Mouse (Mus musculus) midbrain, embryonic 13.5 days (tissue): ENCODE measurements around the gene Gas2. TPM values are rescaled to one million over a fixed set of nuclear protein-coding genes. Genes with fewer than 3 reads are reported as not detected.

ENCODE experiments used
- ATAC-seq: fragments of 200-750 bp; cut with Nextera tagmentation; 2 replicates; pipeline ENCODE4 v1.8.0; 2017; ENCODE audit warnings: mild to moderate bottlenecking, moderate TSS enrichment, moderate library complexity
- H3K27ac ChIP-seq: fragments of 300-500 bp; sonication (generic); 2 replicates; pipeline ENCODE4 v1.5.1; 2015; ENCODE audit warnings: inconsistent platforms, mild to moderate bottlenecking, moderate library complexity
- H3K27me3 ChIP-seq: fragments of 300-500 bp; sonication (generic); 2 replicates; pipeline ENCODE4 v1.6.1; 2015; ENCODE audit warnings: mild to moderate bottlenecking, inconsistent platforms
- H3K36me3 ChIP-seq: fragments of 300-500 bp; sonication (generic); 2 replicates; pipeline ENCODE4 v1.6.1; 2015; ENCODE audit warnings: mild to moderate bottlenecking, inconsistent platforms
- H3K4me1 ChIP-seq: fragments of 300-500 bp; sonication (generic); replicated peaks from 2 replicates; pipeline ENCODE4 v1.6.1; 2015; ENCODE audit warnings: inconsistent platforms
- H3K4me2 ChIP-seq: fragments of 300-500 bp; sonication (generic); replicated peaks from 2 replicates; pipeline ENCODE4 v1.6.1; 2015; ENCODE audit warnings: moderate library complexity, mild to moderate bottlenecking, inconsistent platforms
- H3K4me3 ChIP-seq: fragments of 300-500 bp; sonication (generic); replicated peaks from 2 replicates; pipeline ENCODE4 v1.5.1; 2015; ENCODE audit warnings: mild to moderate bottlenecking, inconsistent platforms
- H3K9ac ChIP-seq: fragments of 300-500 bp; sonication (generic); replicated peaks from 2 replicates; pipeline ENCODE4 v1.6.1; 2015; ENCODE audit warnings: mild to moderate bottlenecking, inconsistent platforms
- H3K9me3 ChIP-seq: fragments of 300-500 bp; sonication (generic); 2 replicates; pipeline ENCODE4 v1.6.1; 2016; ENCODE audit warnings: mild to moderate bottlenecking, inconsistent platforms
- WGBS: fragments of 180-500 bp; shearing (Covaris S2); methylation state at CpG from one replicate; pipeline ENCODE4 v1.1.7; 2015; 5-methylcytosine and 5-hydroxymethylcytosine counted together
- polyA plus RNA-seq: library from polyadenylated mRNA; unstranded; fragments of >200 nt; fragmentation: Nextera tagmentation; extraction: Ambion mirVana; gene quantifications from 2 replicates; pipeline ENCODE4 v1.2.1, GENCODE M21; 2015

Gene Gas2
- polyA plus RNA-seq, 1 experiment from 2014 or later: 16.3 TPM

DNA sequence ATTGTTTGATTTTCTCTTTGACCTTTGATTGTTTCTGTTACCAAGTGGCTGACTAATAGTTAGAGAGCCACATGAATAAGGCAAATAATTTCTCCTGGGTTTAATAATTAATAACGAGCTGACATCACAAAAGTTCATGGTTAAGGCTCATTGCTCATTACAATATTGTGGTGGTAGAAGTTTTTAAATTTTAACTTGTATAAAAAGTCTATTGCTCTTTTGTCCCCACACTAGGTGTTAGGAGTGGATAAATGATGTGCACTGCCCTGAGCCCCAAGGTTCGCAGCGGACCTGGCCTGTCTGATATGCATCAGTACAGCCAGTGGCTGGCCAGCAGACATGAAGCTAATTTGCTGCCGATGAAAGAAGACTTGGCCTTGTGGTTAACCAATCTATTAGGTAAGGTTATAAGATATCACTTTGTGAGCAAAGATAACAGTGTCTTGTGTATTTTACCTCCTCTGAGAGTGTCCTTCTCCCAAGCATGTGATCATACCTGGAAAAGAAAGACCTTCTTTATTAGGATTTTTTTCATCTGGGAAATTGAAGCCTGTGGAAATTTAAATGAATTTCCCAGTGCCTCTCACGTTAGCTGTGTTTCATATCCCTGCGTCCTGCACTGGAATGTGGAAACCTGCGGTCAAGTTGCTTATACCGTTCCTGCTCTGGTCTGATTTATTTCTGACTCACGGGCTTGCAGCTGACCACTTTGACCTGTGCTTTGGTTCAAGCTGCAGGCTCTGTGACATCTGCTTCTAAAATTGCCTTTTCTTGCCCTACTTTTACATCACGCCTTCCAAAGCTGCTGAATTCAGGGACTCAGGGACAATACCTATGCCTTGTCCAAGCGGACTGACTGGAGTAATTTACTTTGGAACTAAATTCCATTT lies 26.1 kb downstream of the Gas2 start:
- no peak overlapping the region for H3K4me2 ChIP-seq
- H3K36me3 ChIP-seq: no peaks in the 10 kb centered on the region
- no peak overlapping the region for H3K27ac ChIP-seq
- H3K9me3 ChIP-seq: no peaks in the 10 kb centered on the region
- H3K27me3 ChIP-seq: no peaks in the 10 kb centered on the region
- no peak for ATAC-seq
- 86% methylated on average over 11 of the region's 11 CpGs for WGBS
- H3K9ac ChIP-seq: no peak overlapping the region
- no peak overlapping the region for H3K4me3 ChIP-seq
- H3K4me1 ChIP-seq: no peaks in the 10 kb centered on the region

DNA sequence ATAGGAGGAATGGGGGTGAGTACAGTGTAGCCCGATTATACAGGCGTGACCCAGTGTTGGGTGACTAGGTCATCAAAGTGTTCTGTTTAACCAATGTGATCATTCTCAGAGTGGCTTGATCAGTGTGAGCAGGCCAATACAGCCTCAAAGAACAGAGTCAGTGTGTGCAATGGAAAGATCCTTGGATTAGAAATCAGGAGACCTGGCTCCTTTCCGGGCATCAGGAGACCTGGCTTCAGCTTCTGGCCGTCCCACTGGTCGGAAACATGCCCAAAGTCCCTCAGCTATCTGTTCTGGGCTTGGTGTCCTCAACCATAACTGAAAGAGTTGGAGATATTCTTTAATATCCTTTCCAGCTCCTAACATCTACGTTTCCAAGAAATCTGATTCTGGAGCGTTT lies 27.8 kb downstream of the Gas2 start:
- H3K4me2 ChIP-seq: no peak overlapping the region
- 93% methylated on average over 7 of the region's 7 CpGs for WGBS
- no peak for ATAC-seq
- no peaks in the 10 kb centered on the region for H3K4me1 ChIP-seq
- H3K27me3 ChIP-seq: no peaks in the 10 kb centered on the region
- H3K27ac ChIP-seq: no peak overlapping the region
- H3K36me3 ChIP-seq: no peaks in the 10 kb centered on the region
- H3K9me3 ChIP-seq: no peaks in the 10 kb centered on the region
- H3K4me3 ChIP-seq: no peak overlapping the region
- no peak overlapping the region for H3K9ac ChIP-seq

DNA sequence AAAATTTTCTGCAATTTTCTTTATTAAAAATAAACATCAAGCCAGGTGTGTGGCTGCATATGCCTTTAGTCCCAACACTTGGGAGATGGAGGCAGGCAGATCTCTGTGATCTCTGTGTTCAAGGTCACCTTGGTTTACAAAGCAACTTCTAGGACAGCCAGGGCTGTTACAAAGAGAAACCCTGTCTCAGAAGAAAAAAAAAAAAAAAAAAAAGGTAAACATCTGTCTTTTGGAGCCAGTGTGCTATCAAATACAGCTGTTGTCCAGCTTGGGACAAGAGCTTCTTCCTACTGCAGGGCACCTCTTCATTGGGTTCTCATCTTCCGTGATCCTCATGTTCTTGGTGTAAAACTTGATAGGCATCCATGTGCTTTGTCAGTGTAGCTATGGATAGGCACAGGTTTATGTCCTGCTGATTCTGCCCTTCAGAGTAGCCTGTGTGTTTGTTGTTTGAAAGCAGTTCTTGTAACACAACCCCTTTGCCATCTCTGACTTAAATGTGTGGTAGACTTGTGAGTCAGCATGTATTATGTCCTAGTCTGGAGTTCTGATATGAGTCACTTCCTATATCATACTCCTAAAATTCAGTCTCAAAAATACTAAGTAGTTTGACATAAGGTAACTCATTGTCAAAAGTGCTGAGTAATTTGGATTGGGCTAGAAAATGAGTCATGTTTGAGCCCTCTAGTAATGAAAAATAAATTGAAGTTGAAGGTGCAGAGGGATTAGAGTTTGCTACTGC lies 30.6 kb downstream of the Gas2 start:
- Histone ChIP-seq H3K4me3 (no peak overlapping the region), H3K4me1 (no peaks in the 10 kb centered on the region), H3K27ac (no peak overlapping the region), H3K9ac (no peak overlapping the region), H3K4me2 (no peak overlapping the region), H3K27me3 (no peaks in the 10 kb centered on the region), H3K36me3 (no peaks in the 10 kb centered on the region), H3K9me3 (no peaks in the 10 kb centered on the region)
- WGBS: 97% methylated on average over 1 of the region's 1 CpGs
- no peak for ATAC-seq

- H3K4me2 ChIP-seq: no peak overlapping the region
- no peaks in the 10 kb centered on the region for H3K4me1 ChIP-seq
- no peak for ATAC-seq
- H3K27ac ChIP-seq: no peak overlapping the region
- no peaks in the 10 kb centered on the region for H3K9me3 ChIP-seq
- H3K27me3 ChIP-seq: no peaks in the 10 kb centered on the region
- no peak overlapping the region for H3K9ac ChIP-seq
- H3K4me3 ChIP-seq: no peak overlapping the region
- 86% methylated on average over 4 of the region's 4 CpGs for WGBS
- no peaks in the 10 kb centered on the region for H3K36me3 ChIP-seq
These were observed 31.2 kb downstream of the Gas2 start for GRCm38 (mm10) chr7:51893008-51893407.

DNA sequence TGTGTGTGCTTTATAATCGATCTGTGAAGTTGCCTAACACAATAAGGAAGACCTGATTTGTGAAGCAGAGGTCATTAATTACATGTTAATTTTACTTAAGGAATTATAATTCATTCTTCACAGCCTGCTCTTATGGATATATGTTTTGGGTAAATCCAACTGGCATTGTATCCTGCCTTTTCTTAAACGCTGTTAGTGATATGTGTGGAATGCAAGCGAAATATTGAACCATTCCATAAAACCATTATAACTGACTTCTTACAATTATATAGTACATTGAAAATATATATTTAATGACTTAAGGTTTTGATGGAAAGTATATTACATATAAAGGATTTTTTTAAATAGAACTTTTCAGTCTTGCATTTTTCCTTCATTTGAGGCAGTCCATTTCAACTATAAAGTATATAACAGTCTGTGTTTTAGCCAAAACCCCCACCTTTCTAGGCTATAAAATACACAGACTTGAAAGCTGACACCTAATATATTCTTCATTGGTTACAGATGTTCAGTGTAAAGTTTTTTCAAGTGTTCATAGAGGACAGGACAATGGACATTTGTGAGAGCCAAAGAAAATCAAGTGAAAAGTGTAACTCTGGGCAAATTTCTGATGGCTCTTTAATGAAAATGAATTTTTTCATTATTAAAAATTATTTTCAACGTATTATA lies 32.5 kb downstream of the Gas2 start:
- Histone ChIP-seq H3K4me3 (no peak overlapping the region), H3K4me1 (no peaks in the 10 kb centered on the region), H3K27me3 (no peaks in the 10 kb centered on the region), H3K27ac (no peak overlapping the region), H3K4me2 (no peak overlapping the region), H3K36me3 (no peaks in the 10 kb centered on the region), H3K9me3 (no peaks in the 10 kb centered on the region), H3K9ac (no peak overlapping the region)
- WGBS: 89% methylated on average over 4 of the region's 4 CpGs
- no peak for ATAC-seq

- ATAC-seq: no peak
- WGBS: 65% methylated on average over 2 of the region's 2 CpGs
- Histone ChIP-seq H3K4me2 (no peak overlapping the region), H3K9me3 (no peaks in the 10 kb centered on the region), H3K9ac (no peak overlapping the region), H3K4me3 (no peak overlapping the region), H3K27ac (no peak overlapping the region), H3K27me3 (no peaks in the 10 kb centered on the region), H3K36me3 (no peaks in the 10 kb centered on the region), H3K4me1 (no peaks in the 10 kb centered on the region)
These were observed 33.1 kb downstream of the Gas2 start for GRCm38 (mm10) chr7:51894939-51895338.

DNA sequence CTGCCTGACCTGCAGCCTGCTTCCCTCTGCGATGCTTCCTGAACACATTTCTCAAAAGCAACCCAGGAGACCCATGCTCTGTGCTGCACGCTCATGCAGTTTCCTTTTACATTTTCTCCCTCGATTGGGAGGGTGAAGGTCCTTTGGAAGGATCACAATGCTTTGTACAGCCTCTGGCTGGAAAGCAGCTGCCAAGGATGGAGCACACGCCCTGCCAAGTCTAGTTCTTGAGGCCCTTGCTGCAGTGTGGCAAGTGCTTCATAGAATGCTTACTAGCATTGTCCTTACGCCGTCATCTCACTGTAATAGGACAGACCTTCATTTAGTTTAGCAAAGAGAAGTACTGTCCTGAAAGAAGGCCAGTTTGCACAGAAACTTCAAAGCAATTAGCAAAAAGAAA lies 37.3 kb downstream of the Gas2 start:
- no peak for ATAC-seq
- H3K27me3 ChIP-seq: no peaks in the 10 kb centered on the region
- no peak overlapping the region for H3K4me3 ChIP-seq
- no peak overlapping the region for H3K4me2 ChIP-seq
- H3K9me3 ChIP-seq: no peaks in the 10 kb centered on the region
- WGBS: 77% methylated on average over 6 of the region's 6 CpGs
- no peak overlapping the region for H3K27ac ChIP-seq
- no peak overlapping the region for H3K9ac ChIP-seq
- no peaks in the 10 kb centered on the region for H3K4me1 ChIP-seq
- H3K36me3 ChIP-seq: no peaks in the 10 kb centered on the region

DNA sequence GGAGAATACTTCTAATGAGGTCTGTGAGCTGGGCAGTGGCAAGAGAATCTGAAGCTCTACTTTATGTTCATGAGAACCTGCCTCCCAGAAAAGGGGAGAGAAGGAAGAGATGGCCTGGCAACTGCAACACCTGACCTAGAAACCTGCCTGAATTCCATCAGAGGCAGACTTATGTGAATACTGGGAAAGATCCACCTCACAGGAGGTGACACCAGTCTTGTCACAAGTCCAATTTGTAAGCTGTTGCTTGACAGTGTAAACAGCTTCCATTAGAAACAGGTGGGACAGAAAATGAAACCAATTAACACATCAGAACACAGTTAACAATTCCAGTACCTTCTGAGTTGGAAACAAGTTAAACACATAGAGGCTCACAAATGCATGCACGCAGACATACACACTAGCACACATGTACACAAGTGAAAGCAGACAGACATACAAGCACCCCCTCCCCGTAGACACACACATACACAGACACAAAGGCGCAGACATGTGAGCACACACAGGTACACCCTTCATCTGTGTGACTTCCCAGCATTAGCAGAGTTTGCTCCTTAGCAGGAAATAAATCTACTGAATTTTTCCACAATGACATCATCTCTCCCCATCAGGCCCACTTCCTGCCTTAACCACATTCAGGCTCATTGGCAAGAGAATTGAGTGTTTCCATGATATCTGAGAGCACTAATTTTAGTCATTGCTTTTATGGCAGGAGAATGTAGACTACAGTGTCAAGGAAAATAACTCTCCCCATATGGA lies 51.7 kb downstream of the Gas2 start:
- no peak overlapping the region for H3K27ac ChIP-seq
- 96% methylated on average over 3 of the region's 3 CpGs for WGBS
- H3K4me1 ChIP-seq: no peaks in the 10 kb centered on the region
- no peaks in the 10 kb centered on the region for H3K9me3 ChIP-seq
- no peak overlapping the region for H3K9ac ChIP-seq
- H3K4me3 ChIP-seq: no peak overlapping the region
- H3K36me3 ChIP-seq: no peaks in the 10 kb centered on the region
- no peaks in the 10 kb centered on the region for H3K27me3 ChIP-seq
- ATAC-seq: no peak
- no peak overlapping the region for H3K4me2 ChIP-seq

- no peak for ATAC-seq
These were observed 52.3 kb downstream of the Gas2 start for GRCm38 (mm10) chr7:51914132-51914531.

GRCm38 (mm10) chr7:51928761-51929519 lies 67.1 kb downstream of the Gas2 start:
- H3K27ac ChIP-seq: peak overlapping the region; percentile 89
- no peak overlapping the region for H3K4me3 ChIP-seq
- 6% methylated on average over 10 of the region's 10 CpGs for WGBS
- ATAC-seq: peak; percentile 95
- no peaks in the 10 kb centered on the region for H3K9me3 ChIP-seq
- no peaks in the 10 kb centered on the region for H3K27me3 ChIP-seq
- peaks cover 29% of the 10 kb centered on the region for H3K4me1 ChIP-seq
- no peaks in the 10 kb centered on the region for H3K36me3 ChIP-seq
- H3K4me2 ChIP-seq: peak overlapping the region; percentile 36
- peak overlapping the region; percentile 32 for H3K9ac ChIP-seq

More at GRCm38 (mm10) chr7:51914132-51914531, 52.3 kb downstream of the Gas2 start:
- no peak overlapping the region for H3K4me2 ChIP-seq
- no peaks in the 10 kb centered on the region for H3K4me1 ChIP-seq
- H3K27me3 ChIP-seq: no peaks in the 10 kb centered on the region
- H3K9me3 ChIP-seq: no peaks in the 10 kb centered on the region
- no peak overlapping the region for H3K9ac ChIP-seq
- 92% methylated on average over 2 of the region's 2 CpGs for WGBS
- H3K27ac ChIP-seq: no peak overlapping the region
- no peak overlapping the region for H3K4me3 ChIP-seq
- H3K36me3 ChIP-seq: no peaks in the 10 kb centered on the region

DNA sequence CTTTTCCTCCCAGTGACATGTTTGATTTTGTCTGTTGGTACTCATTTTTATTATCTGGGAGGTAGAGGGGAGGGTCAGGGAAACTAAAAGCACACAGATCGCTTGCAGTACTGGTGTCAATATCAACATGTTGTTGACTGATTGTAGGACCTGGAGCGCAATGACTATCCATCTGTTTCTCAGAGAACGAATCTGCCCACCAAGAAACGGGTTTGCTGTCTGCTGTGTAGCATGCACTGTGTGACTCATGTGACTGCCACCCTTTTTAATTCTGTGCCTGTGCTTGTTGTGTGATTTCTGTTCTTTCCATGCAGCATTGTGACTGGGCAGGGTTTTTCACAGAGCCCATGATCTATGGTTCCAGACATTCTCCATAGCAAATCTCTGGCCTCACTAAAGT lies 69.4 kb downstream of the Gas2 start:
- Histone ChIP-seq H3K4me1 (peaks cover 29% of the 10 kb centered on the region), H3K4me2 (no peak overlapping the region), H3K9me3 (no peaks in the 10 kb centered on the region), H3K4me3 (no peak overlapping the region), H3K36me3 (no peaks in the 10 kb centered on the region), H3K27me3 (no peaks in the 10 kb centered on the region), H3K27ac (0 out of 2 replicates have a peak overlapping the region, but pooled peaks have one; percentile 10), H3K9ac (no peak overlapping the region)
- ATAC-seq: no peak
- WGBS: 87% methylated on average over 4 of the region's 4 CpGs
